Mouse (Mus musculus) skeletal muscle tissue, adult 2 months (tissue): ENCODE measurements around the gene Exoc4.

Source experiments
- DNase-seq: peaks from one replicate; pipeline ENCODE4 v3.0.0-alpha.2; 2012; ENCODE audit warnings: low read depth, low spot score

Gene Exoc4

DNA sequence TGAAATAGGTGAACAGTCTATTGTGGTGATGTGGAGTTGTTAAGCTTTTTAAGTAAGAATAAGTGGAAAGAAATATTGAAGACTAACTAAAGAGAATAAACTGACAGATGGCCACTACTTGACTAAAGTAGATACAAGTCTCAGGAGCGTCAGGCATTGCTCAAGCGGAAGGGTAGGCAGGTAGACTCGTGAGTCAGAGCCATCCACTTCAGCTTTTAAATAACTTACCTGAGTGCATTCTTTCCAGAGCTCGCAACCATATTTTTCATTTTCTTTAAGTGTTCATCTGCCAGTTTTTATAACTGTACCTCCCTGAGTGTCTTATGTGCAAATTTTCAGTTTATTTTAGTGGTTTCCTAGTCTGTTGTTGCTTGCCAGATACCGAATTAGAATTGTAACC, 219.6 kb downstream of the Exoc4 start:
- DNase-seq = no peak

DNA sequence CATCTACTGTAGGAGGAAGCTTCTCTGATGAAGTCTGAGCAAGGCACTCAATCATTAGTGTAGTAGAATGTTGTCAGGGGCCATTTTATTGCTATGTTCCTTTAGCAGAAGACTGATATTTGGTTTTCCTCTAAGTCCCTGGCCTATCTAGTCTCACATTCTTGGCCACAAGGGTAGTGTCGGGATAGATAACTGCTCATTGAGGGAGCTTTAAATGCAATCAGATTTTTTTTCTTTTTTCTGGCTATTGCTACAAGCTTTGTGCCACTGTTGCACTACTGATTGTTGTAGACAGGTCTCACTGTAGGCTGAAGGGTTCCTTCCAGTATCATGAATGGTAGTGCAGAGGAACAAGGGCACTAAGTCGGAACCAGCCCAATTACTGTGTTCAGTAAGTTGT, 227.2 kb downstream of the Exoc4 start:
- DNase-seq = no peak

DNA sequence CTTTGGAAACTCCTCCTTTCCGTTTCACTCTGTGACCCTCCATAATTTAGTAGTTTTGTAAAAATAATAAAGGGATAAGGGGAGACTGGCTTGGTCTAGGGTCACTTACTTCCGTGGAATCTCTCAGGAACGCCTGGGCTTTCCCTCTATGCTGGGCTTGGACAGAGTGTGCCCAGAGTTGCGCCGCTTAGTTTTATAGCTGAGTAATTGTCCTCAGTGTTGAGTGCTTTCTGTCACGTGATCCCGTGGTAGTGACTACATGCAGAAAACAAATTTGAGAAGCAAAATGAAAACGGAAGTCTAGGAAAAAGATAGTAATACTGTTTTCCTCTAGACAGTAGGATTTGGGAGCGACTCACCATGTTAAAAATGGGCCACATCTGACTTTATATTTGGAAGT, 235.7 kb downstream of the Exoc4 start:
- peak; percentile 2 for DNase-seq

DNA sequence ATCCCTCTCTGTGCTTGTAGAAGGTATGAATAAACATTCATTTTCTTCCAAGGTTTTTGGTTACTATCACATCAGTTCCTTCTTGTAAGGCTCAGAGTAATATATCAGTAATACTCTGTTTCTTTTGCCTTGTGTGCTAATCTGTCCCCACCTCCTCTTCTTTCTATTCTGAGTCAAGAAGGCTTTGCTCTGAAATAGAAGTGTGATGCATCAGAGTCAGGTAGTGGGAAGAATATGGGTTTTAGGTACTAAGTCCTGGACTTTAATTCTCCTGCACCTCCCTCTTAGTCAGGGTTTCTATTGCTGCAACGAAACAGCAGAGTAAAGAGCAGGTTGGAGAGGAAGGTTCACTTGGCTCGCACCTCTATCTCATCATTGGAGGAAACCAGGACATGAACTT, 240.9 kb downstream of the Exoc4 start:
- DNase-seq = no peak

DNA sequence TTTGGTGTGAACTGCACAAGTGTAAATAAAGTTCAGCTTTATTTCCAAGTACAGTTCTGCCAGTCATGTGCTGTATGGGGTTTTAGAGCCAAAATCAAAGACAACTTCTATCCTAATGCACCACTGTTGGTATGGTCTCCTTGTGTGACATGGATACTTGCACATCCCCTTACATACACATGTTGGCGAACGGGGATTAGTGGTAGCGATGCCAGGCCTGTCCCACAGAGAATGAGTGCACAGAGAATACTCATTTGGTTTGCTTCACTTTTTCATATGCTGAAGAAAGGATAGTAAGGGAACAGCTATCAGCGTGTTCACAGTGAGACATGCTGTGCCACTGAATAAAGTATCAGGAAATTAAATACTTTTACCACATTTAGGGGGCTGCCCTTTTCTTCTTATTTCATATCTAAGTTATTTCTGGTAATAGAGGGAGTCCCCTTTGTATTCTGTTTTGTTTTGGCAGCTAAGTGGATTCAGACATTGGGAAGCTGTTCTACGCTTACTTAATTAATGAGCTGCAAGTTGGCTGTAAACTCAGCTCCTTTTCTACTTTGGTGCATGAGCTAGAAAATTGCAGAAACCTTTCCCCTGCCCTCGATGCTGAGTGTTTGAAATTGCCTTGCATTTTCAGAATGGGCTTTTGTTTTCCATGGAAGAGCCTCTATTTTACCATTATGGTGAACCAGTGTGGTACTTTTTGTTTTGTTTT, 247.4 kb downstream of the Exoc4 start:
- no peak for DNase-seq

DNA sequence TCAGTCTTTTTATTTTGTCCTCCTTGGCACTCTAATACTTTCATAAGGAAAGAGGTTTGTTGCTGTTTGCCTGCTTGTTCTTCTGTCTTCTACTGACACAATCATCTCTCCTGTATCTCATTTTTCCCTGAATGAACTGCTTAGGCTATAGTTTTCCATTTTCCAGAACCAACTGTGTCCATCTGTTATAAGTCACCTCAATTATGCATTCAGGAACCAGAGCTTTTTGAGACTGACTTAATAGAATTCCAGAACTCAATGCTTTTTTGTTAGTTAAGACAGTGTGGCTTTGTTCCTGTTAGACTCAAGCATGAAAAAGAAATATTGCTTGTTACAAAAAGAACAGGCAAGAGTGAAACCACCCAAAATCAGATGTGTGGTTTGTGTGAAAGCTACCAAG, 248.5 kb downstream of the Exoc4 start:
- no peak for DNase-seq

DNA sequence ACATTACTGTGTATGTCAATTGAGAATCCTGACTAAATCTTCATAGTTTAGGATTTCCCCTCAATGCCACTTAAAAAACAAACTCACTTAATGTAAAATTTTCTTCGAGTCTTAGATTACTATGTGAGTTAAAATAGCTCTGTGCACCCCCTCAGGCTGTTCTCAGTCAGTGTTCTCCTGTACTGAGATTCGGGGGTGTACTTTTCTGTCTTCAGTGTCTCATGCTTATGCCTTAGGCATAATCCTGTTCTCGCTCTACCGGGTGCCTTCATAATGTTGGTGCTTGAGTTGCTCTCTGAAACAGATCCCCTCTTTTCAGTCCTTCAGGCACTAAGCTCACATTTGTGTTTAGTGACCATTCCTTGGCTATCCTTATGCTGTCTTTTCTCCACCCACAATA, 253.5 kb downstream of the Exoc4 start:
- no peak for DNase-seq

DNA sequence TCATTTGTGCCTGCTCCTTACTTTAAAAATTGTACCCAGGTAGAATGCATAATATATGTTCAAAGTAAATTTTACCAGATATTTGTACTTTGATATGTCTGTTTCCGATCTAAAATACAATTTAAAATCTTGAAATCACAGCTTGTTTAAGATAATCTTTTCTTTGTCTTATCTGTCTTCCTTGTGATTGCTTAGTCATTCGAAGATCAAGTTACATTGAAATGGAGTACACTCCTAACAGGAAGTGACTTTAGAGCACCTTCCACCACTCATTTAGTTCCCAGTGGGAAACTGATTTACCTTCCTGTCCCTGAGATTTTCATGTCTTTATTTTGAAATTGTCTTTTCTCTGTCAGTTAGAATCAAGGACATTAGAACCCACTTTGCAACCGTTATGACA, 254.5 kb downstream of the Exoc4 start:
- DNase-seq = no peak

DNA sequence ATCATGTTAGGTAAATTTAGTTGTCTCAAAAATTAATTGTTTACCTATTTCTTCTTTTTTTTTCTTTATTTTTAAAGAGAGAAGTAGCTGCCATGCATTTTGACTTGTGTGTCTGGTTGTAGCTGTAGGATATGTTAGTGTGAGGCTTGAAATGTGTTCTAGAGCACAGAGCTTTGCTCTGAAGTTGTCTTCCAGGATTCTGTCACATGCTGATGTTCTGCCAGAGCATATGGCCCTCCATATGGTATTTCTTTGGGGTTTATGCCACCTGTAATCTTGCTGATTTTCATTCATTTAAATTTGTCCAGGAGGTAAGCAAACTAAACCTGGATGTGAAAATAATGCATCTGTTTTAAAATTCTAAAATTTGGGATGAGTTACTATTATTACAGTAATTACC, 258.2 kb downstream of the Exoc4 start:
- DNase-seq = no peak

DNA sequence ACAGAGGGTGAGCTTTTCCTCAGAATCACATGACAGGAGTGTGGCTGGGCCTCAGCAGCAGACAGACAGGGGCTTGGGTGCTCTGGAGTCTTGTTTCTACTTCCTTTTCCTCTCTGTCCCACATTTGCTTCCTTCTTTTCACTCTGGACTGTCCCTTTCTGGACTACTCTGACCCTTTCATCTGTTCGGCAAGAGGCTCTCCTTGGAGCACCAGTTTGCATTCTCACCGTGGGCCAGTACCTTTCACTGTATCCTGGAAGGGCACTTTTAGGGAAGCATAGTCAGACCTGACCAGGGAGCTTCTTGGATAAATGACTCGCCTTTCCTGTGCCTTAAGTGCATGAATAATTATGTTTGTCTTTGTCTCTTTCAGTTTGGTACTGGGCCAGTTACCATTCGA, 266.5 kb downstream of the Exoc4 start:
- DNase-seq = no peak

DNA sequence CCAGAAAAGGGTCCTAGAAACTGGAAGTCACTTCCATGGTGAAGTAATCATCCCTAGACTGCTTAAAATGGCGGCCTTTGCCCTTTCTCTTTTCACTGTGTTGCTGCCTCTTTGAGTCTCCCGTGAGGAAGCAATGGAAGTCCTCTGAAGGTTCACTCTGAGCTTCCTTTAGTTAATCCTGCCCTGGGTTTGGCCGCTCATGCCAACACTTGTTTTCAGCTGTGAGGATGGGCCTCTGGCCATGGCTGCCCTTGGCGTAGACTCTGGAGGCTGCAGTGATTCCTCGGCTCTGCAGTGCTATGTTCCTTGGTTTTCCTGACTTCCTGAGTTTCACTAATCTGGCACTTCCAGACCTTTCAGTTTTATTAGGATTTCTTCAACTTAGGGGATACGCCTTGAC, 267.9 kb downstream of the Exoc4 start:
- peak; percentile 4 for DNase-seq

DNA sequence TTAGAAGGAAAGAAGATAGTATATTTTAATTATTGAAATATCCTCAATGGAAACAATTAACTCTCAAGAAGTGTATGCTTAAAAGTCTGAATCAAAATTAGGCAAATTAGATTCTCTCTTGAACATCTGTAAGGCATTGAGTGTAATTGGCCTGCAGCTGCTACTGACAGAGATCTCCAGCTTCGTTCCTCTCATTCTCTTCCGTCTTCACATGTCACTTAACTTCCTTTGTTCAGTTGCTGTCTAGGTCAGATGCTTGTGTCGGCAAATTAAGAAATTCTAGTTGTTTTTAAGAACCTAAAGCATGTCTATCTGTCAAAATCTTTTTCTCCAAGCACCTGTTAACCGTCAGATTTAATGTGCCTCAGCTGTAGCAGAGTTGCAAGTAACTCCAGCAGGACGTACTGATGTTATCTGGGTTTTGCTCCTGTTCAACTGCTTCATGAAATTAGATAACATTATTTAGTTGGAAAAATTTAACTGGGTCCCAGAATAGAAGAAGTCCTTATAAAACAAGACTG, 269.1 kb downstream of the Exoc4 start:
- DNase-seq = no peak

DNA sequence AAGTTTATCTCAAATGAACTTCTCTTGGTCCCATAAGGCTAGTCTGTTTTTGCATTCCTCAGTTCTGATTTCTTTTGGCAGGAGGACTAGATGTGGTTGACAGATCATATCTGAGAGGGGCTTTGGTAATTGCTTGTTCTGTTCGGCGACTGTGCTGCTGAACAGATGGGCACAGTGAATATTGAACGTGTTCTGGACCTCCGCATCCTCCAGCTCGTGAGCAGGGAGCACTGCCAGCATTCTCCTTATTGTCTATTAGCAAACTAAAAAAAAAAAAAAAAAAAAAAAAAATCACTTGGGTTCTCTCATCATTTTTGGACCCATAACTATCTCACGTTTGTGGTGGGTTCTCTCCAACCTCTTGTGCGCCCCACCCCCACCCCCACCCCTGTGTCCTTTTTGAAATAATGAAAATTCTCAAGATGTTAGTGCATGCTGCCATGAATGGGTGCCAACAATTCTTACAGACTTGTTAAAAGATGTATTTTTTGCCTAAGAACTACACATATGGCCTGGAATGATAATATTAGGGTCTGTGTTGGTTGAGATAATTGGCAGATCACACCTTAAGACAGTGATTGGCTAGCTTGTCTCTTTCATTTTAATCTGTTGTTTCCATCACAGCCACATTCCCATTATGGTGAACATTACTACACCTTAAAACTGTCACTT, 276.9 kb downstream of the Exoc4 start:
- DNase-seq = no peak

DNA sequence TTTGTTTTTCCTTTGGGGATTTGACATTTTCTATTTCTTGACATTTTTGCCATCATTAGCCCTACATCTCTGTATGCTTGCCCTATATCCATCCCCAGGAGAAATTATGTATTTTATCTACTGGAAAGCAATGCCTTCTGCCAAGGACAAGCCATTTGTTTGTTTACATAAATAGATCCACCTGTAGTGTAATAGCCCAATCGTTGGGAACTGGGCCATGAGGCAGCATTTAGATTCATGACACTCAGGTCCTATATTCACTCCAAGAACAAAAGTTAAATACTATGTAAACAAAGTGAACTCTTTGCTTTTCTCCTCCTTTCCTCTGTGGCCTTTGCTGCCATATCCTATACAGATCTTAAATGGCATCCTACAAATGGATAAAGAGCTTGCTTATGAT, 291.5 kb downstream of the Exoc4 start:
- no peak for DNase-seq

DNA sequence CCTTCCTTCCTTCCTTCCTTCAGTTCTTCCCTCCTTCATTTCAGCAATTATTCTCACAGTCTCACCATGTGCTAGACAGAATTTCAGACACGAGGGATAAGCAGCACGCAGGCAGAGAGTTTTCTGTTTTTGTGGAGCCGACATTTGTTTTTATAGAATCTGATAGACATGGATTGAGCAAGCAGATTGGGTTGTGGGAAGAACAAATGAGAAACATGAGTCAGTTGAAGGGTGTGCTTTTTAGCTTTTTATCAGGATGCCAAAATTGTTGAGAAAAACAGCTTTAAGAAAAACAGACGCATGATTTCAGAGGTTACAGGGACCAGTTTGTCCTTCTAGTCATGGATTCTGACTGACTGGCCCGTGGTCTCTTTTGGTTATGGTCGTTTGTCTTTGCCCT, 293.8 kb downstream of the Exoc4 start:
- DNase-seq = no peak

DNA sequence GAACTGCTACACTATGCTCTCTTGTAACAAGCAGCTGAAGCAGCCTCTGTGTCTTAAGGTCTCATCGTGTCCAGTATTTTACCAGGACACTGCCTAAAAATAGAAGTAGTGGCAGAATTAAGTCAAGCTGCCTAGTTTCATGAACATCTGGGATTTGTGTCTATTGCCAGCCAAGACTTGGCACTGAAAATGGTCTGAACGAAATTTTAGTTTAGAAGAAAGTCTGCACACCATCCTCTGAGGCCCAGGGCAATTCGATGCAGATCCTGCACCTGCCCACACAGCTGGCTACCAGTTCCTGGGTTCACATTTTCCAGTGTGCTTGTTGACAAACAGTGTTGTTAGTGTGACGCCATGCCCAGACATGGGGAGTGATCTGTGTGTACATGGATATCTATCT, 303.0 kb downstream of the Exoc4 start:
- DNase-seq = no peak

DNA sequence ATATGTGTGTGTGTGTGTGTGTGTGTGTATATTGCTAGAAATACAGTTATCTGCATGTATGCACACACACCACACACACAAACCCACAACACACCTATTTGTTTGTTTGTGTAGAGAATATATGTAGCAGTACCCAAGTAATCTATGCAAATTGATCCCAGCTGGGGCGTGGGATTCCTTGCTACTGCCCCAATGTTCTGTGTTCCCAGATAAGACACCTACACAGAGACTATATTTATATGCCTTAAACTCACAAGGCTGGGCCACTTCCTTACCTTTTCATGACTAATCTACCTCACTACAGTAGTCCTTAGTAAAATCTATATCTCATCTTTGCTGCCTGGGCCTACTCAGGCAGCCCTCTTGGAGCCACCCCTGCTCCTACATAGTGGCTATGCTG, 312.0 kb downstream of the Exoc4 start:
- DNase-seq = no peak

DNA sequence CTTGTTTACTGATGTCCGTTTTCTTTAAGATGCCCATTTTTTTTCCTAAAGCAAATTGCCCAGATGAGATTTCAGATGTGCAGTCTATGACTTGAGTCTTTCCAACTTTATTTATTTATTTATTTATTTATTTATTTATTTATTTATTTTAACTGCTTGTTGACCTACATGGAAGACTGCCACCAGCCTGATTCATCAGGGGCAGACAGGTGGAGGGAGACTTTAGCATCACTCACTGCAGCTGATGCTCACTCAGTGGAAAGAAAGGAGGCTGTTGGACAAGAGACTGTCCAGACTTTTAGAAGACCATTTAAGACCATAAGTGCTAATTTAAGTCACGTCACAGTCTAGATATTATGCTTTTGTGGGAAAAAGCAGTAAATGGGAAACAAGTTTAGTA, 313.0 kb downstream of the Exoc4 start:
- DNase-seq = no peak

DNA sequence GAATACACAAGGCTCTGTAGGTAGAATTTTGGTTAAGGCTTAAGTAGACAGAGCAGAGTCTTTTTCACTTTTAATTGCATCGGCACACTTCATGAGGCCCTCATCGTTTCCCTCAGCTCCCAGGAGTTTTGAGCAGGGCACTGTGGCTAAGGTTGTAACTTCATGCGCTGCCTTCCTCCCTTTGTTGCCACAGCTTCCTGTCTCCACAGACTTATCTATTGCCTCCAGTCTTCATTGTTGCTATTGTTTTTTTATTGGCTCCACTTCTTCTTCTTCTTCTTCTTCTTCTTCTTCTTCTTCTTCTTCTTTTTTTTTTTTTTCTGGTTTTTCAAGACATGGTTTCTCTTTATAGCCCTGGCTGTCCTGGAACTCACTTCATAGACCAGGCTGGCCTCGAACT, 327.1 kb downstream of the Exoc4 start:
- no peak for DNase-seq

DNA sequence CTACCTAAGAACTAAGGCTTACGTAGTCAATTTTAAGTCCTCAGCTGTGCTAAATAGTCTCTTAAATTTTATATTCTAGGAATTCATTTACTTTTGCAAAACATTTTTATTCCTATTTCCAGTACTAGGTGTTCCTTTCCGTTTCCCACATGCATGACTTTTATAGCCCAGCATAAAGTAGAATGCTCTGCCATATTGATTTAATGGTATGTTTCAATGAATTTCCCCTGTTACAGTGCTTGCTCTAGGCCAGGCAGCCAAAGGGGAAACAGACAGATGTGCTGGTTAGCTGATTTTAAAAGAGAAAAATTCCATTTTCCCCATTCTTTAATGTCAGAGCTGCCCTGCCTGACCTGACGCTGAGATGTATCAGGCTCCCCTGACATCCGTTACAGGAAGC, 359.6 kb downstream of the Exoc4 start:
- no peak for DNase-seq

DNA sequence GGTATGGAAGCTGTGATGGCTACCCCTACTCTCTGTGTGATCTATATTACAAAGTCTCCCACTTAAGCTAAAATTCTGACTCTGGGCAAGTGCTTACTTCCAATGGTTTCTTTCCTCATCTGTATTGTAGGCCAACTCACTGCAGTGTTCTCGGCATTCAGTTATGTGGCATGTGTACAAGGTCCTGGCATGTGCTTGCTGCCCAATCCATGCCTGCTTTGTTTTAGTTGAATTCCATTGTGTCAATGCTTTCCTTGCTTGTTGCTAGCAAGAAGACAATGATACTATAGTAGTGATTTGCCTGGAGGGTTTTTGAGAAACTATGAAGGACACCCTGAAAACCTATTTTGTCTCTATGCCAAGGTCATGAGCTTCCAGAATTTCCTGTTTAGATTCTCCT, 365.1 kb downstream of the Exoc4 start:
- DNase-seq = no peak

DNA sequence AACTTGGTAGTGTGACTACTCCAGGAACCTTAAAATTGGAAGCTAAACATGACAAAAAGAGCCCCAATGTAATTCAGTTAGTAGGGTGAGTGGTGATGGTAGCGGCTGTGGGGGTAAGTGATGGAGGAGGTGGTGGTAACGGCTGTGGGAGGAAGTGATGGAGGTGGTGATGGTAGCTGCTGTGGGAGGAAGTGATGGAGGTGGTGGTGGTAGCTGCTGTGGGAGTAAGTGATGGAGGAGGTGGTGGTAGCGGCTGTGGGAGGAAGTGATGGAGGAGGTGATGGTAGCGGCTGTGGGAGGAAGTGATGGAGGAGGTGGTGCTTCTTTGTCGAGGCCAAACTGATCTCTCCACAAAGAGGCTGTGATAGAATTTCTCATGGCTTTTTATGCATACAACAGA, 369.7 kb downstream of the Exoc4 start:
- no peak for DNase-seq

DNA sequence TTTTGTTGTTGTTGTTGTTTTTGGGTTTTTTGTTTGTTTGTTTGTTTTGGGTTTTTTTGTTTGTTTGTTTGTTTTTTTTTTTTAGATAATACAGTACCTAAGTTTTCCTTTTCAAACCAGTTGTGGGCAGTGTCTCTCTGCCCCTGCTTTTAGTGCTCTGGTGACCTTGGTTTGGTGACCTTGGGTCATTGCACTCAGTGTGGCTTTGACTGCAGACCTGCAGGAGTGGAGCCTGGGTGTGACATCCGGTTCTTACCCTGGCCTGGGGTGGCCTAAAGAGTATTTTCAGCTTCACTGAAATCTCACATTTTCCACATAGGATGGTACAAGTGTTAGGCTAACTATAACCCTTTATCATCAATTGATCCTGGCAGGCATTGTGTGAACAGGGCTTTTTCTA, 371.8 kb downstream of the Exoc4 start:
- DNase-seq = no peak

DNA sequence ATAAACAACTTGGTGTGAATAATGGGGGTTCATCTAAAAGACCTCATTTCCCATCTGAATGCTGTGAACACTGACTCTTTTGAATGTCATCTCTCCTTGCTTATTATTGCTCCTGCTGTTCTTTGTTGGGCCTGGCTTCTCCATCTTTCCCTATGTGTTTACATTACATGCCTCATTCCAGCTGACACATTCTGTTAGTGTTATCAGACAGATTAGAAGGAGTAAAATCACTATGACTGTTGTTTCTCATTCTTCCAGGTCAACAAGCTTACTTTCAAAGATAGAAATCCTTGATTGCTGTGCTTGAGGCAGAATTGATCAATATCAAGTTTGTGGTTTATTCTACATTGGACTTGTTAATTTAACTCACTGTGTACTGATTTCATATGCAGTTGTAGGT, 377.0 kb downstream of the Exoc4 start:
- DNase-seq = no peak
